Mouse (Mus musculus): ENCODE results near the gene Prdm16. TPM values are rescaled to one million over a fixed set of nuclear protein-coding genes. Genes with fewer than 3 reads are reported as not detected.

Prdm16 gene
- polyA plus RNA-seq, 1 experiment, result 0.50 TPM

DNA sequence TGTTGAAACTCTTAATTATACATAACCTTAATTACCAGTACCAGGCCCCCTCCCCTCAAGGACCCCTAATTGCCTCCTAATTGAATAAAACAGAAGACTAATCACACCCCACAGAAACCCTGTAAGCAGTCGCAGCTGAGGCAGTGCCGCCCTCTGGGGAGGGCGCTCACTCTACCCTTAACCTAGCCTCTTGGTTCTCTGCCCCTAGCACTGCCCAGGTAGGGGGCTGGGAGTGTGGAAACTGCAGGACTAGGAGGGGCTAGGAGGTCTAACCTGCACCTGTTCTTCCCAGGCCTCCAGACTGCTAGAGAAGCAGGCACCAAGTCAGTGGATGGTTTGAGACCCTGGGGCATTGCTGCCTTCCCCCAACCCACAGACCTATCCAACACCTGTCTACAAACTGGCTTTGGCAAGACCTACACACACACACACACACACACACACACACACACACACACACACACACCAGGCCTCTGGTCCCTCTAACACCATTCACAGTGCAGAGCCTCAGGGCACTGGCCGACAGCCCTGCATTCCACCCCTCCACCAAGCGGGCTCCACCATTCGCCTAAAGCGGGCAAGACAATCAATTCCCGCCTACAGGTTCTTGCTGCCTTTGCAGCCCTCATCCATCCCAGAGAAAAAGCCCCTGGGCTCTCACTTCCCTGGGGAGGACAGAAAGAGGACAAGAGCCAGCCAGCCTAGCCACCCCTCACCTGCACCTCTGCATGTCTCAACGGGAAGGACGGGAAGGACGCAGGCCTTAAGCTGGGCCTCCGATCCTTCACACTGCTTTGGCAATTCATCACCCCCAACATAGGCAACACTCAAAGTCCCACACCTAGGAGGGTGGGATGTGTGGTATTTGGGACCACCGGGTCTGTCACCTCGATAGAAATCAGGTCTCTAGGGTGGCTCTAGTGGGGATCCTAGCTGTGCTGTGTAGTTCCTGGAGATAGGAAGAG lies 3.6 kb downstream of the Prdm16 start:
- Histone ChIP-seq H3K27ac (ENCODE audit: insufficient read depth, low read depth, low read length) (no peak overlapping the region), H3K4me1 (ENCODE audit: control insufficient read depth, insufficient read depth, low read length) (no peaks in the 10 kb centered on the region), H3K4me3 (ENCODE audit: insufficient read depth, low read length) (no peak overlapping the region)
- TF ChIP-seq CTCF (IDR thresholded peaks at IDR 0.05; ENCODE audit: low read depth, low read length), result no peak
- no peak for TF ChIP-seq POLR2A (IDR thresholded peaks at IDR 0.05; ENCODE audit: borderline replicate concordance, low read depth, low read length)

DNA sequence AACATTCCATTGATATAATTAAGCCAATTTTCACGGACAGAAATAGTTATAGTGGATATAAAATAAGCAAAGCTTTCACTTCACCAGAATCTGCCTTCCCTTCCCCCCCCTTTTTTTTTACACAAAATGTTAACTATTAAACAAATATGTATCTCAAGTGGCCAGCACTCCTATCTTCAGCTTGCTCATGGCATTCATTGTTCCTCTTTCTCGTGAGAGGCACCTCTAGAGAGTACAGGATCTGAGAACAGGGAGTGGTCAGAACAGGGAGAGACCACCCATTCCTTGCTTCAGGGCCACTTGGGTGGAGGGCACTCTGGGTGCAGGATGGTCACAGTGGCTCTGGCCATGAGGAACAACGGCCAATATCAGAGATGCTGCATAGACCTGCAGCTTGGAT lies 5.9 kb downstream of the Prdm16 start:
- TF ChIP-seq POLR2A (IDR thresholded peaks at IDR 0.05; ENCODE audit: borderline replicate concordance, low read depth, low read length) (no peak), CTCF (IDR thresholded peaks at IDR 0.05; ENCODE audit: low read depth, low read length) (no peak)
- H3K4me3 ChIP-seq (ENCODE audit: insufficient read depth, low read length), result no peak overlapping the region
- H3K27ac ChIP-seq (ENCODE audit: insufficient read depth, low read depth, low read length), result no peak overlapping the region
- no peaks in the 10 kb centered on the region for H3K4me1 ChIP-seq (ENCODE audit: control insufficient read depth, insufficient read depth, low read length)

DNA sequence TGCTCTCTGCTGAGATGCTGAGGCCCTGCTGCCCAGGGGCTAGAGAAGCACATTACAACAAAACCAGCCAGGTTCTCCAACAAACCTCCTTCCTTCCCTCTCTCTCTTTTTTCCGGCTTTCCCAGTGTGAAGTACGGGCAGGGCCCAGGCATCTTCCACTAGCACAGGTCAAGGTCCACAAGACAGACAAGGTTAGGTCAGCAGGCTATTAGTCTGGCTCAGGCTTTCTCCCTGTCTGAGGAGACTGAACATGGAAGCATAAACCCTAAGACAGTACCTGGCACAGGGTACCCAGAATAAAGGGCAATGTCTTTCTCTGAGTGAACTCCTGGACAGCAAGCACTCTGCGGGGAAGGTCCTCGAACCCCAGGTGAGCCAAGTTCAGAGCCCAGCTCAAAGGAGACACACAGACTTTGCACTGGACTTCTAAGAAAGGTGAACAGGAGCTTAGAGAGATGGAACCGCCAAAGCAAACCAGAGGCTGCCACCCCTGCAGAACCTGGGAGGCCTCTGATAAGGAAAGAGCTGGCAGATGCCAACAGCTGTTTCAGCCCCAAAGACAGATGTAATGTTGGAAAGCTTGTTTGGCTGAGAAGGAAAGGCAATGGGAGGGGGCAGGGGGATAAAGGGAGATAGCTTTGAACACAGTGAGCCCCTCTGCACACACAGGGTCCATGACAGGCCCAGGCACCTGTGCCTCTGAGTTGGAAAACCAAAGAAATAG lies 9.1 kb downstream of the Prdm16 start:
- Histone ChIP-seq H3K4me1 (ENCODE audit: control insufficient read depth, insufficient read depth, low read length) (no peaks in the 10 kb centered on the region), H3K4me3 (ENCODE audit: insufficient read depth, low read length) (no peak overlapping the region), H3K27ac (ENCODE audit: insufficient read depth, low read depth, low read length) (no peak overlapping the region)
- TF ChIP-seq CTCF (IDR thresholded peaks at IDR 0.05; ENCODE audit: low read depth, low read length), result no peak
- TF ChIP-seq POLR2A (IDR thresholded peaks at IDR 0.05; ENCODE audit: borderline replicate concordance, low read depth, low read length), result no peak

DNA sequence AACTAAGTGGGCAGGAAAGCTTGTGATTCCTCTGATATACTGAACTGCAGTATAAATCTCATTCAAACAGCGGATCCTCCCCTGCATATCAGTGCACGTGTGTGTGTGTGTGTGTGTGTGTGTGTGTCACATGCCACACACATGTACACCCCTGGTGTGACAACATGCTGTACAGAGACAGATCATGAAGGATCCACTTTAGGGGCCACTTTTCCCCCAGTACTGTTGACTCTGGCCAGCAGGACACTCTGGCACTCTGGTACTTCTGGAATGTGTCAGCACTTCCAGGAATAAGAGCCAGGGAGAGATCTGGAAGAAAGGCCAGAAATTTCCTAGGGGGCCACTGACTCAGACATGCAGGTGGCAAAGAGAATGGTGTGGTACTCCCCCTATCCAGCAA lies 10.4 kb downstream of the Prdm16 start:
- TF ChIP-seq POLR2A (IDR thresholded peaks at IDR 0.05; ENCODE audit: borderline replicate concordance, low read depth, low read length) (no peak), CTCF (IDR thresholded peaks at IDR 0.05; ENCODE audit: low read depth, low read length) (no peak)
- H3K4me3 ChIP-seq (ENCODE audit: insufficient read depth, low read length), result no peak overlapping the region
- no peaks in the 10 kb centered on the region for H3K4me1 ChIP-seq (ENCODE audit: control insufficient read depth, insufficient read depth, low read length)
- no peak overlapping the region for H3K27ac ChIP-seq (ENCODE audit: insufficient read depth, low read depth, low read length)

DNA sequence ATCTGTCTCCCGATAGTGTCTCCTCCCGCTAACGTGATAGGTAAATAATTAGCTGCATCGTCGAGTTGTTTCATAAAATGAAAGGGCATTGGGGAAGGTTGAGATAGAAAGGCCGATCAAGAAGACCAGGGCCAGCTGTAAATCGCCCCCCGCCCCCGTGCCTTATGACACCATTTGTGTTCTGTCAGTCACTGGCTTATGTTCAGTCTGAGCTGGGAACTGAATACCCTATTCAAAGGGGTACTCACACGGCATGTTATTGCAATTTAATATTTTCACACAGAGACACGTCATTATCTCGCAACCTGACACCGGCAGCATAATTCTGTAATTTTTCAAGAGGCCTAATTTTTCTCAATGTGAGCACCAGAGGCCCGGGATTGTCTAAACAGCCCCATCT lies 11.0 kb downstream of the Prdm16 start:
- Histone ChIP-seq H3K4me1 (ENCODE audit: control insufficient read depth, insufficient read depth, low read length) (no peaks in the 10 kb centered on the region), H3K27ac (ENCODE audit: insufficient read depth, low read depth, low read length) (no peak overlapping the region), H3K4me3 (ENCODE audit: insufficient read depth, low read length) (no peak overlapping the region)
- TF ChIP-seq POLR2A (IDR thresholded peaks at IDR 0.05; ENCODE audit: borderline replicate concordance, low read depth, low read length), result no peak
- no peak for TF ChIP-seq CTCF (IDR thresholded peaks at IDR 0.05; ENCODE audit: low read depth, low read length)

DNA sequence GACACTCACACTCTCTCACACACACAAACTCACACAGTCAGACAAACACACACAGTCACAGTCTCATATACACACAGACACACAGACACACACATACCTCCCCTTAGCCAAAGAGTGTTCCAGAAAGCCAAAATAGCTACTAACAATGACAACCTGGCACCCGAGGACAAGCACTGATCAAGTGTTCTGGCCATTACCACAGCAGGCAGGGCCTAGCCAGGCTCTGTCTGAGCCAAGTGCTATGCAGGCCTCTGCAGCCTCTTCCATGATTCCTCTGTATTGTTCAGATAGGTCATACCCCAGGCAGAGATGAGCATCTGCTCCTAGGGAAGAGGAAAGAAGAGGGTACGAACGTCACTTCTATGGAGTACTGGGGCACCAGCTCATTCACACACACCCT lies 13.4 kb downstream of the Prdm16 start:
- TF ChIP-seq CTCF (IDR thresholded peaks at IDR 0.05; ENCODE audit: low read depth, low read length), result no peak
- TF ChIP-seq POLR2A (IDR thresholded peaks at IDR 0.05; ENCODE audit: borderline replicate concordance, low read depth, low read length), result no peak
- no peaks in the 10 kb centered on the region for H3K4me1 ChIP-seq (ENCODE audit: control insufficient read depth, insufficient read depth, low read length)
- no peak overlapping the region for H3K27ac ChIP-seq (ENCODE audit: insufficient read depth, low read depth, low read length)
- no peak overlapping the region for H3K4me3 ChIP-seq (ENCODE audit: insufficient read depth, low read length)

DNA sequence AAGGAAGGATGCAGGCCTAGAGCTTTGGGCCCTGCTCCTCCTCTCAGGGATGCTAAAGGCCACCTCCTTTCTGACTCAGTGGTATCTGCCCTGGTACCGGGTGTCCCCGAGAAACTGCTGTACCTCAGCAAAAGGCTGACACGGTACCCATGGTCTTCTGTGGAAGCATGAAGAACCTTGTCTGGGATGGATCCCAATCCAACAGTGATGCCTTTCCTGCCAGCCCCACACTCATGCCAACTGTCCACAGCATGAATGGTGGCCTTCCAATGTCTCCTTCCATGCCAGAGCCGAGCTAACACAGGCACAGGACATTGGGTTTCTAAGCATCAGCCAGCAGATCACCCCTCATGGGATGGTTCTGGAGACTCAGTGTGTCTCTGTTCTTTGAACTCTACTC lies 14.2 kb downstream of the Prdm16 start:
- Histone ChIP-seq H3K27ac (ENCODE audit: insufficient read depth, low read depth, low read length) (no peak overlapping the region), H3K4me3 (ENCODE audit: insufficient read depth, low read length) (no peak overlapping the region), H3K4me1 (ENCODE audit: control insufficient read depth, insufficient read depth, low read length) (no peaks in the 10 kb centered on the region)
- TF ChIP-seq POLR2A (IDR thresholded peaks at IDR 0.05; ENCODE audit: borderline replicate concordance, low read depth, low read length), result no peak
- TF ChIP-seq CTCF (IDR thresholded peaks at IDR 0.05; ENCODE audit: low read depth, low read length), result no peak

DNA sequence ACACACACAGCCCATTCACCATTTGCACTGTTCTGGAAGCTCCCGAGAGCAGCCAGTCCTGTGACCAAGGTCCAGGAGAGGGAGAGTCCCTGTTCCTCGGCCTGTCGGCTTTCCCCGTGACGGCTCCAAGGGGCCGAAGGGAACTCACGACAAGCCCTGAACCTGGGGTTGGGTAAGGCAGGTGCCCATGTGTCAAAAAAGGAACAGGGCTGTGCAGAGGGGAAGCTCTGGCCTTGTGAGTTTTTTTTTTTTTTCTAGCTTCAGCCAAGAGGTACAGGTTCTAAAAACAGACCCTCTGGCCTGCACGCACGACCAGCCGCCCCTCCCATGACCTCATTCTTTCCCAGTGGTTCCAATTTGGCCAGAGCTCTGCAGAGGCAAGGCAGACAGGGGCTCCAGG lies 25.5 kb downstream of the Prdm16 start:
- H3K4me1 ChIP-seq (ENCODE audit: control insufficient read depth, insufficient read depth, low read length), result no peaks in the 10 kb centered on the region
- no peak for TF ChIP-seq POLR2A (IDR thresholded peaks at IDR 0.05; ENCODE audit: borderline replicate concordance, low read depth, low read length)
- no peak for TF ChIP-seq CTCF (IDR thresholded peaks at IDR 0.05; ENCODE audit: low read depth, low read length)
- no peak overlapping the region for H3K27ac ChIP-seq (ENCODE audit: insufficient read depth, low read depth, low read length)
- H3K4me3 ChIP-seq (ENCODE audit: insufficient read depth, low read length), result no peak overlapping the region

DNA sequence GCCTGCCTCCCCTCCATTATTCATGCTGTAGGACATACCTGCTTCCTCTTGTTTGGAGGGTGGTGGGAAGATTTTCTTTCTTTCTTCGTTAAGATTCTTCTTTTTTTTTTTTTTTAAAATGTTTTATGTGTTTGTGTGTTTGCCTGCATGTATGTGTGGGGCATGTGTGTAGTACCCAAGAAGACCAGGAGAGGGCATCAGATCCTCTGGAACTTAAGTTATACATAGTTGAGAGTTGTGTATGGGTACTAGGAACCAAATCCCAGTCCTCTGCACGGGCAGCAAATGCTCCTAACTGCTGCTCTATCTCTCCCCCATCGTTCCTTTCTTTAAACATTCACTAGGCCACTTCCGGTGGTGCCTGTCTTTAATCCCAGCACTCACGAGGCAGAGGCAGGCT lies 28.9 kb downstream of the Prdm16 start:
- no peak overlapping the region for H3K4me3 ChIP-seq (ENCODE audit: insufficient read depth, low read length)
- no peaks in the 10 kb centered on the region for H3K4me1 ChIP-seq (ENCODE audit: control insufficient read depth, insufficient read depth, low read length)
- H3K27ac ChIP-seq (ENCODE audit: insufficient read depth, low read depth, low read length), result no peak overlapping the region
- no peak for TF ChIP-seq CTCF (IDR thresholded peaks at IDR 0.05; ENCODE audit: low read depth, low read length)
- no peak for TF ChIP-seq POLR2A (IDR thresholded peaks at IDR 0.05; ENCODE audit: borderline replicate concordance, low read depth, low read length)

DNA sequence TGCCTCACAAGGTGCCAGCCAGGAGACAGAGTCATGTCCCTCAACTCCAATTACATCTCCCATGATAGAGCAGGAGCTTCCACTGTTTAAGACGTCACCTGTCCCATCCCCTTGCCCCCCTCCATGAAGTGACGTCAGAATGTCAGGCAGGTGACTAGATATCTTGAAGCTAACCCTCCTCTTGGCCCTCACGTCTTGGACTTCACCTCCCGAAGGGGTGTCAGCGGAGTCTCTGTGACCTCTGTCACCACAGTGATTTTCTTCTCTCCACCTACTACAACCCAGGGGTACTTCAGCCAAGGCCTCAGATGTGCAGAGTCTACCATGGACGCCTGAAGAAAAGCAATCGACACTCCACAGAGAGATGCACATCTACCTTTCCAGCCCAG lies 32.2 kb downstream of the Prdm16 start:
- Histone ChIP-seq H3K4me3 (ENCODE audit: insufficient read depth, low read length) (no peak overlapping the region), H3K27ac (ENCODE audit: insufficient read depth, low read depth, low read length) (no peak overlapping the region), H3K4me1 (ENCODE audit: control insufficient read depth, insufficient read depth, low read length) (no peaks in the 10 kb centered on the region)
- no peak for TF ChIP-seq POLR2A (IDR thresholded peaks at IDR 0.05; ENCODE audit: borderline replicate concordance, low read depth, low read length)
- TF ChIP-seq CTCF (IDR thresholded peaks at IDR 0.05; ENCODE audit: low read depth, low read length), result no peak

Measured in bone marrow macrophage, adult 2 months (primary cell).